Mouse (Mus musculus) heart, postnatal 0 days (tissue): ENCODE measurements around the gene Drosha.

Source experiments
- CTCF ChIP-seq: IDR thresholded peaks from 2 replicates; pipeline ENCODE4 v1.5.1; 2016; ENCODE audit warnings: antibody characterized with exemption, control low read depth, low read depth
- EP300 ChIP-seq: IDR thresholded peaks from 2 replicates; pipeline ENCODE4 v1.6.1; 2016; ENCODE audit warnings: antibody characterized with exemption, low read depth

- TF ChIP-seq CTCF (no peak), EP300 (no peak)
Observed at GRCm38 (mm10) chr15:12936217-12936732, 111.7 kb downstream of the Drosha start.
